In genomic region chr2:13039785-13040184, GRCm38 (mm10) we compare ENCODE assay signal across 17 mouse cellular contexts. TPM values are rescaled to one million over a fixed set of nuclear protein-coding genes. Genes with fewer than 3 reads are reported as not detected.
"Had no signal": no experiment of that assay in that cellular context is flagged by ENCODE, and none has a peak within 500 bp of the region (broad histone marks: within the 10 kb centered on the region; RNA-seq: fewer than 3 reads in every experiment).

No protein-coding gene starts in this region.

- DNase-seq: kidney, adult 9 months; kidney, postnatal 36 days; layer of hippocampus, adult 9-11 months; lung, postnatal 14 days; right cerebral cortex, adult 18-20 months; right cerebral cortex, postnatal 4 days; spleen, adult 18-20 months; thymus, postnatal 36 days had no signal

- ATAC-seq: midbrain, embryonic 16.5 days had no signal

- H3K27ac ChIP-seq: kidney, postnatal 0 days; limb, embryonic 12.5 days; lung, embryonic 15.5 days; macrophage; stomach, embryonic 15.5 days had no signal

- H3K9me3 ChIP-seq: limb, embryonic 12.5 days; lung, embryonic 15.5 days; stomach, embryonic 15.5 days had no signal

- H3K36me3 ChIP-seq: limb, embryonic 12.5 days; lung, embryonic 15.5 days; stomach, embryonic 15.5 days had no signal

- H3K27me3 ChIP-seq: limb, embryonic 12.5 days; lung, embryonic 15.5 days; stomach, embryonic 15.5 days had no signal

- H3K4me1 ChIP-seq: limb, embryonic 12.5 days; lung, embryonic 15.5 days; megakaryocyte, embryonic 14.5 days; stomach, embryonic 15.5 days had no signal

- H3K9ac ChIP-seq: limb, embryonic 12.5 days; lung, embryonic 15.5 days; stomach, embryonic 15.5 days had no signal

- H3K4me2 ChIP-seq: limb, embryonic 12.5 days; lung, embryonic 15.5 days; midbrain, embryonic 11.5 days; stomach, embryonic 15.5 days had no signal

- H3K4me3 ChIP-seq: limb, embryonic 12.5 days; lung, embryonic 15.5 days; megakaryocyte, embryonic 14.5 days; stomach, embryonic 15.5 days had no signal

RNA-seq across cellular contexts. Expression of gene C1ql3, which starts 28.2 kb away (rescaled TPM):
- polyA plus RNA-seq: liver, adult 2 months; macrophage had no signal
